Mouse (Mus musculus) embryonic facial prominence, embryonic 15.5 days (tissue): ENCODE data around the gene Efcab1. TPM values are rescaled to one million over a fixed set of nuclear protein-coding genes. Genes with fewer than 3 reads are reported as not detected.
"Not testable (repeated sequence)": the region's sequence is repeated elsewhere in the genome, so short reads cannot be mapped to it uniquely, and the experiment has no call there.

Experiments used
- ATAC-seq: fragments of 200-750 bp; cut with Nextera tagmentation; 2 replicates; pipeline ENCODE4 v1.8.0; 2017; ENCODE audit warnings: low read depth, moderate TSS enrichment; ENCODE audit not compliant: insufficient number of reproducible peaks, low FRiP score, low TSS enrichment
- H3K27ac ChIP-seq: fragments of 300-500 bp; sonication (generic); replicated peaks from 2 replicates; pipeline ENCODE4 v1.5.1; 2015; ENCODE audit warnings: mild to moderate bottlenecking, inconsistent platforms
- H3K27me3 ChIP-seq: fragments of 300-500 bp; sonication (generic); 2 replicates; pipeline ENCODE4 v1.6.1; 2015; ENCODE audit warnings: inconsistent platforms
- H3K36me3 ChIP-seq: fragments of 300-500 bp; sonication (generic); 2 replicates; pipeline ENCODE4 v1.6.1; 2015; ENCODE audit warnings: mild to moderate bottlenecking, inconsistent platforms
- H3K4me1 ChIP-seq: fragments of 300-500 bp; sonication (generic); 2 replicates; pipeline ENCODE4 v1.6.1; 2015; ENCODE audit warnings: inconsistent platforms
- H3K4me2 ChIP-seq: fragments of 300-500 bp; sonication (generic); replicated peaks from 2 replicates; pipeline ENCODE4 v1.6.1; 2015; ENCODE audit warnings: mild to moderate bottlenecking, inconsistent platforms
- H3K4me3 ChIP-seq: fragments of 300-500 bp; sonication (generic); replicated peaks from 2 replicates; pipeline ENCODE4 v1.5.1; 2015; ENCODE audit warnings: mild to moderate bottlenecking, inconsistent platforms
- H3K9ac ChIP-seq: fragments of 300-500 bp; sonication (generic); 2 replicates; pipeline ENCODE4 v1.6.1; 2015; ENCODE audit warnings: inconsistent platforms
- H3K9me3 ChIP-seq: fragments of 300-500 bp; sonication (generic); replicated peaks from 2 replicates; pipeline ENCODE4 v1.6.1; 2016; ENCODE audit warnings: inconsistent platforms
- WGBS: fragments of 180-500 bp; shearing (Covaris S2); methylation state at CpG from one replicate; pipeline ENCODE4 v1.1.7; 2015; 5-methylcytosine and 5-hydroxymethylcytosine counted together
- polyA plus RNA-seq: library from polyadenylated mRNA; unstranded; fragments of >200 nt; fragmentation: Nextera tagmentation; extraction: Ambion mirVana; gene quantifications from 2 replicates; pipeline ENCODE4 v1.2.1, GENCODE M21; 2015

Gene Efcab1
- polyA plus RNA-seq, result 10.9 and 15.9 TPM in 2 replicates

GRCm38 (mm10) chr16:14906393-14907100, at the start of gene Efcab1:
Efcab1 (plus strand) TSS chr16:14906606.
- H3K27me3 ChIP-seq, result no peaks in the 10 kb centered on the region
- H3K9ac ChIP-seq, result no peak within 1 kb of the TSS
- H3K9me3 ChIP-seq, result no peaks in the 10 kb centered on the region
- WGBS, result 6% methylated on average over 15 of the region's 15 CpGs
- H3K36me3 ChIP-seq, result no peaks in the 10 kb centered on the region
- ATAC-seq, result peak; percentile 90
- H3K4me1 ChIP-seq, result peaks cover 9% of the 10 kb centered on the region; the same call in 1 of the 2 replicates
- H3K27ac ChIP-seq, result peak within 1 kb of the TSS; percentile 44; the same call in 1 of the 2 replicates
- peak within 1 kb of the TSS; percentile 49 for H3K4me2 ChIP-seq
- peak within 1 kb of the TSS; percentile 34 for H3K4me3 ChIP-seq

GRCm38 (mm10) chr16:14859443-14859842, 47.0 kb upstream of the Efcab1 start:
- no peaks in the 10 kb centered on the region for H3K4me1 ChIP-seq
- H3K9ac ChIP-seq, result no peak overlapping the region
- H3K4me2 ChIP-seq, result no peak overlapping the region
- ATAC-seq, result no peak; the same call in 1 of the 2 replicates
- H3K9me3 ChIP-seq, result no peaks in the 10 kb centered on the region
- H3K36me3 ChIP-seq, result no peaks in the 10 kb centered on the region
- no peak overlapping the region for H3K4me3 ChIP-seq
- no peaks in the 10 kb centered on the region for H3K27me3 ChIP-seq
- H3K27ac ChIP-seq, result no peak overlapping the region

- H3K4me1 ChIP-seq, result no peaks in the 10 kb centered on the region
- no peak overlapping the region for H3K4me2 ChIP-seq
- H3K36me3 ChIP-seq, result no peaks in the 10 kb centered on the region
- no peaks in the 10 kb centered on the region for H3K9me3 ChIP-seq
- no peak overlapping the region for H3K27ac ChIP-seq
- no peaks in the 10 kb centered on the region for H3K27me3 ChIP-seq
- WGBS, result 64% methylated on average over 2 of the region's 2 CpGs
- no peak overlapping the region for H3K9ac ChIP-seq
- no peak for ATAC-seq
- no peak overlapping the region for H3K4me3 ChIP-seq
Observed at GRCm38 (mm10) chr16:14884916-14885315, 21.5 kb upstream of the Efcab1 start.

GRCm38 (mm10) chr16:14885372-14885771, 21.0 kb upstream of the Efcab1 start:
- ATAC-seq, result no peak

GRCm38 (mm10) chr16:14892492-14892891, 13.9 kb upstream of the Efcab1 start:
- ATAC-seq, result no peak
- no peak overlapping the region for H3K4me2 ChIP-seq
- 60% methylated on average over 3 of the region's 3 CpGs for WGBS

More at GRCm38 (mm10) chr16:14885372-14885771, 21.0 kb upstream of the Efcab1 start:
- H3K4me3 ChIP-seq, result no peak overlapping the region
- no peak overlapping the region for H3K4me2 ChIP-seq
- no peaks in the 10 kb centered on the region for H3K36me3 ChIP-seq
- no peaks in the 10 kb centered on the region for H3K27me3 ChIP-seq
- H3K9ac ChIP-seq, result no peak overlapping the region
- H3K4me1 ChIP-seq, result no peaks in the 10 kb centered on the region
- H3K27ac ChIP-seq, result no peak overlapping the region
- 72% methylated on average over 1 of the region's 1 CpGs for WGBS
- H3K9me3 ChIP-seq, result no peaks in the 10 kb centered on the region

GRCm38 (mm10) chr16:14893864-14894263, 12.5 kb upstream of the Efcab1 start:
- ATAC-seq, result peak; percentile 57
- Histone ChIP-seq H3K9me3 (no peaks in the 10 kb centered on the region), H3K4me2 (no peak overlapping the region), H3K27ac (peak overlapping the region; percentile 22; the same call in 1 of the 2 replicates), H3K27me3 (no peaks in the 10 kb centered on the region), H3K36me3 (no peaks in the 10 kb centered on the region), H3K4me1 (0 out of 2 replicates have a peak, but pooled peaks cover 4% of the 10 kb centered on the region), H3K4me3 (no peak overlapping the region), H3K9ac (no peak overlapping the region)
- WGBS, result 32% methylated on average over 4 of the region's 4 CpGs

More at GRCm38 (mm10) chr16:14892492-14892891, 13.9 kb upstream of the Efcab1 start:
- Histone ChIP-seq H3K4me1 (0 out of 2 replicates have a peak, but pooled peaks cover 4% of the 10 kb centered on the region), H3K9me3 (no peaks in the 10 kb centered on the region), H3K36me3 (no peaks in the 10 kb centered on the region), H3K4me3 (no peak overlapping the region), H3K27me3 (no peaks in the 10 kb centered on the region), H3K9ac (no peak overlapping the region), H3K27ac (no peak overlapping the region)

GRCm38 (mm10) chr16:14894713-14895112, 11.7 kb upstream of the Efcab1 start:
- ATAC-seq, result no peak
- WGBS, result 85% methylated on average over 1 of the region's 1 CpGs
- no peaks in the 10 kb centered on the region for H3K9me3 ChIP-seq
- H3K36me3 ChIP-seq, result no peaks in the 10 kb centered on the region
- H3K27me3 ChIP-seq, result no peaks in the 10 kb centered on the region
- no peak overlapping the region for H3K27ac ChIP-seq
- H3K4me1 ChIP-seq, result 0 out of 2 replicates have a peak, but pooled peaks cover 4% of the 10 kb centered on the region
- H3K4me3 ChIP-seq, result no peak overlapping the region
- no peak overlapping the region for H3K4me2 ChIP-seq
- no peak overlapping the region for H3K9ac ChIP-seq

GRCm38 (mm10) chr16:14895543-14895942, 10.9 kb upstream of the Efcab1 start:
- 67% methylated on average over 2 of the region's 2 CpGs for WGBS
- no peak for ATAC-seq
- H3K4me1 ChIP-seq, result 0 out of 2 replicates have a peak, but pooled peaks cover 4% of the 10 kb centered on the region
- no peaks in the 10 kb centered on the region for H3K36me3 ChIP-seq
- no peak overlapping the region for H3K4me3 ChIP-seq
- H3K4me2 ChIP-seq, result no peak overlapping the region
- no peaks in the 10 kb centered on the region for H3K27me3 ChIP-seq
- no peaks in the 10 kb centered on the region for H3K9me3 ChIP-seq
- no peak overlapping the region for H3K27ac ChIP-seq
- no peak overlapping the region for H3K9ac ChIP-seq

GRCm38 (mm10) chr16:14930711-14931110, 24.3 kb downstream of the Efcab1 start:
- H3K9me3 ChIP-seq, H3K4me1 ChIP-seq, H3K4me2 ChIP-seq, H3K4me3 ChIP-seq, H3K9ac ChIP-seq, ATAC-seq, H3K27me3 ChIP-seq, H3K36me3 ChIP-seq, H3K27ac ChIP-seq: not testable (repeated sequence)
- 35% methylated on average over 3 of the region's 3 CpGs for WGBS

GRCm38 (mm10) chr16:14936478-14937166, 30.2 kb downstream of the Efcab1 start:
- H3K9ac ChIP-seq, H3K27me3 ChIP-seq, H3K4me2 ChIP-seq, H3K4me3 ChIP-seq, H3K36me3 ChIP-seq, H3K9me3 ChIP-seq: not testable (repeated sequence)
- WGBS, result 46% methylated on average over 7 of the region's 7 CpGs
- peaks cover 23% of the 10 kb centered on the region for H3K4me1 ChIP-seq
- H3K27ac ChIP-seq, result peak overlapping the region; percentile 39; the same call in 1 of the 2 replicates
- peak; percentile 45; the same call in 1 of the 2 replicates for ATAC-seq

- Histone ChIP-seq H3K4me2 (no peak overlapping the region), H3K4me3 (no peak overlapping the region), H3K9me3 (no peaks in the 10 kb centered on the region), H3K36me3 (no peaks in the 10 kb centered on the region), H3K9ac (no peak overlapping the region), H3K4me1 (peaks cover 33% of the 10 kb centered on the region), H3K27ac (peak overlapping the region; percentile 83), H3K27me3 (no peaks in the 10 kb centered on the region)
- 76% methylated on average over 1 of the region's 1 CpGs for WGBS
- ATAC-seq, result no peak
Observed at GRCm38 (mm10) chr16:14939552-14939951, 33.1 kb downstream of the Efcab1 start.
